Mouse (Mus musculus): ENCODE measurements around the gene Calm3. TPM values are rescaled to one million over a fixed set of nuclear protein-coding genes. Genes with fewer than 3 reads are reported as not detected.
"Not testable (repeated sequence)": the region's sequence is repeated elsewhere in the genome, so short reads cannot be mapped to it uniquely, and the experiment has no call there.

The Calm3 gene
- 510 and 527 TPM in 2 replicates for polyA plus RNA-seq (2014; fragmentation: Nextera tagmentation; extraction: Ambion mirVana)

DNA sequence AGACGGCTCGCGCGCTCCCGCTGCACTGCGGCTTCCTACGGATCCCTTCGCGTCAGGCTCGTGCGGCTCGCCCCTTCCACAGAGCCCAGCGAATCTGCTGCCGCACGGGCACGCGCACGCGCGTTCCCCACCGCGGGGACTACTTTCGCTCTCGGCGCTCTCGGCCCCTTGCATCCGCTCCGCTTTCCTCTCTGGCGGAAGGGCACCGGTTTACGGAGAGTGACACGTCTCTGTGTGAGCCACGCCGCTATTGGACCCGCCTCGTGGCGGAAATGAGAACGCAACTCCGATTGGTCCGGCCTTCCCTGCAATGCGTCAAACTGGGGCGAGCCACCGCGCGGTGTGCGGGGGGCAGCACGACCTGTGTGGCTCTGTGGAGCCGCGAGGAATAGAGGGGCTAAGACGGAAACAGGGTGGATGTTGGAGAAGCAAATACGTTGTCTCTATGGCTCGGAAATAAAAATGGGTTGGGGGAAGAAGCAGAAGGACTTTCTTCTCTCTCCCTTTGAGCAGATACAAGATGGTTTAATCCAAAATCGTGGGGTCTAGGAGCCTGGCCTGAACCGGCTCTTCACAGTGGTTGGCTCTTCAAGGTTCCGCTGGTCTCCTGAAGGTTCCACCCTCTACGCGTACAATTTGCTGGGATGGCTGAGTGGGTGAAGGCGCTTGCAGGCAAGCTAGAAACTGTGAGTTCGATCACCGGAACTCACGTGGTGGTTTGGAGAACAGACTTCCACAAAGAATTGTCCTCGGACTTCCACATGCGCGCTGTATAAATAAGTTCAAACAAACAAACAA is at the start of gene Calm3:
Calm3 (minus strand) TSS at position 78 of the 798 bp plus-strand sequence.
- Histone ChIP-seq H3K27me3 (ENCODE audit: control insufficient read depth, insufficient read depth, low read length) (no peaks in the 10 kb centered on the region), H3K36me3 (replicated peaks; ENCODE audit: control insufficient read depth, insufficient read depth) (peaks cover 4% of the 10 kb centered on the region), H3K4me3 (replicated peaks; ENCODE audit: low read length) (peak within 1 kb of the TSS; percentile 91), H3K4me1 (replicated peaks; ENCODE audit: control insufficient read depth, insufficient read depth, low read length) (peaks cover 34% of the 10 kb centered on the region), H3K9me3 (ENCODE audit: control insufficient read depth, low read length) (no peaks in the 10 kb centered on the region), H3K4me2 (replicated peaks) (peak within 1 kb of the TSS; percentile 96), H3K27ac (peak within 1 kb of the TSS; percentile 95), H3K9ac (peak within 1 kb of the TSS; percentile 99)
- ATAC-seq (ENCODE audit: low FRiP score) (peak; percentile 92), DNase-seq (ENCODE audit: low spot score) (peak; percentile 100)
- 2% methylated on average over 58 of the region's 64 CpGs for WGBS

DNA sequence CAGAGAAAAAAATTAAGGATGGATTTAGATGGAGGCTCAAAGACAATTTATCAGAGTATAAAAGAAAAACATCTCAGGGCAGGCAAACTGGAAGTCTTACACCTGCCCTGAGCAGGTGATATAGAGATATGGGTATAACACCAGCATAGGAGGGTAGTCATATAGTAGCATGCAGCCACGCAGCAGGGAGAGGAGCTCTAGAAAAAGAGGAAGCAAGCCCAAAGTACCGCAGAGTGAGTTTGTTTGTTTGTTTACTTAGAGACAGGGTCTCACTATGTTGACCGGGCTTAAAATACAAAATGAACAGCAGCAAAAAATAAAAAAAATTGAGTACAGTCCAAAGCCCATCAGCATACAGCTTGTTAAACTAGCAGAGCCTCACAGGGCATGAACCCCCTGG is 47.2 kb upstream of the Calm3 start:
- Histone ChIP-seq H3K9ac (no peak overlapping the region), H3K27me3 (ENCODE audit: control insufficient read depth, insufficient read depth, low read length) (no peaks in the 10 kb centered on the region), H3K9me3 (ENCODE audit: control insufficient read depth, low read length) (no peaks in the 10 kb centered on the region), H3K36me3 (replicated peaks; ENCODE audit: control insufficient read depth, insufficient read depth) (no peaks in the 10 kb centered on the region), H3K4me2 (replicated peaks) (no peak overlapping the region), H3K27ac (no peak overlapping the region), H3K4me3 (replicated peaks; ENCODE audit: low read length) (no peak overlapping the region), H3K4me1 (replicated peaks; ENCODE audit: control insufficient read depth, insufficient read depth, low read length) (no peaks in the 10 kb centered on the region)
- WGBS: 91% methylated on average over 3 of the region's 3 CpGs
- ATAC-seq (ENCODE audit: low FRiP score) (no peak), DNase-seq (ENCODE audit: low spot score) (no peak)

GRCm38 (mm10) chr7:16968414-16968813 is 44.5 kb upstream of the Calm3 start:
- Histone ChIP-seq H3K9me3 (ENCODE audit: control insufficient read depth, low read length) (no peaks in the 10 kb centered on the region), H3K4me3 (replicated peaks; ENCODE audit: low read length) (no peak overlapping the region), H3K27ac (no peak overlapping the region), H3K4me2 (replicated peaks) (no peak overlapping the region), H3K9ac (no peak overlapping the region), H3K4me1 (replicated peaks; ENCODE audit: control insufficient read depth, insufficient read depth, low read length) (no peaks in the 10 kb centered on the region), H3K27me3 (ENCODE audit: control insufficient read depth, insufficient read depth, low read length) (no peaks in the 10 kb centered on the region), H3K36me3 (replicated peaks; ENCODE audit: control insufficient read depth, insufficient read depth) (0 out of 2 replicates have a peak, but pooled peaks cover 2% of the 10 kb centered on the region)
- DNase-seq (ENCODE audit: low spot score): no peak
- ATAC-seq (ENCODE audit: low FRiP score): no peak
- 89% methylated on average over 6 of the region's 6 CpGs for WGBS

DNA sequence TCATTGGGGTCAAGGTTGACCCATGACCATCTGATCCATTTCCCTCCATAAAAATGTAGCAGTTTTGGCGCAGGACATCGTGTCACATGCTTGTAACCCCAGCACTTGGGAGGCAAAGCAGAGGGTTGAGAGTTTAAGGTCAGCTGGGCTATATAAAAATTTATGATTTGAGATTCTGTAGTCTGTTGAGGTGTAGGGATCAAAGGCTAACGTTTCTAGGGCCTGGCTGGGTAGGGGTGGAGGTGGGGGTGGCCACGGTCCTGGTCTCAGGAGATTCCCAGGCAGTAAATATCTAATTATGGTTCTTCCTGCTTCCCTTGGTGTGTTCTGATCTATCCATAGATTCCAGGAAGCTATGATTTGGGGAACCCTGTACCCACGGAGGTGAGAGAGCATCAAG is 37.8 kb upstream of the Calm3 start:
- peaks cover 47% of the 10 kb centered on the region for H3K4me1 ChIP-seq (replicated peaks; ENCODE audit: control insufficient read depth, insufficient read depth, low read length)
- H3K27me3 ChIP-seq (ENCODE audit: control insufficient read depth, insufficient read depth, low read length): no peaks in the 10 kb centered on the region
- WGBS: 78% methylated on average over 5 of the region's 5 CpGs
- DNase-seq (ENCODE audit: low spot score): no peak
- no peak overlapping the region for H3K27ac ChIP-seq
- H3K9ac ChIP-seq: no peak overlapping the region
- no peaks in the 10 kb centered on the region for H3K9me3 ChIP-seq (ENCODE audit: control insufficient read depth, low read length)
- H3K4me3 ChIP-seq (replicated peaks; ENCODE audit: low read length): no peak overlapping the region
- no peak for ATAC-seq (ENCODE audit: low FRiP score)
- 0 out of 2 replicates have a peak, but pooled peaks cover 5% of the 10 kb centered on the region for H3K36me3 ChIP-seq (replicated peaks; ENCODE audit: control insufficient read depth, insufficient read depth)
- peak overlapping the region; percentile 67 for H3K4me2 ChIP-seq (replicated peaks)

DNA sequence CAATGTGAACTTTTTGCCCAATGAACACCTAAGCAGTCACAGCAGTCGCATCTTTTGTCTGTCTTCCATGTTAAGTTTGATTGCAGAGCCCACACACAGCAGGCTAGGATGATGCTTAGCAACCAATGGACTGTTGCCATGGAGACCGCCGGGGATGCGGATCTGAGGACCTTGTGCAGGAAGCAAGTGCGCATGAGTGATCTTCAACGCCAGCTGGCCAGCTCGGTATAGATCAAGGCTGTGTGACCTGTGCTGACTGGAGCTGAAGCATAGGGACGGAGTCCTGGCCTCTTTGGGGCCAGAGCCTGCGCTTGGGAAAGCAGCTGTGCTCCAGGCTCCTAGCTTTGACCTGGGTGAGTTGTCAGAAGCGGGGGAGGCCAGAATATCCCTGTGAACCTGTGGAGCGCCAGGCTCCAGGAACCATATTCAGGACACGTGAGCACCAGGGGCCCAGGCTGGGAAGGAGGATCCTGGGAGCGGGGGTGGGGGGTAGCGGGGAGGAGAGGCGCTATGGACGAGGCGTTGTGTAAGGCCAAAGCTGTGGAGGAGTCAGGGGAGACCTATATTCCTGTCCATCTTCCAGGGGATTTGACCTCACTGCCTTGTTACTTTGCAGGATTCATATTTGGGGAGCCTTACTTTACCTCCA is 35.7 kb upstream of the Calm3 start, which contains the start of gene Pnmal1:
Pnmal1 (plus strand) TSS at position 141 of the 649 bp plus-strand sequence.
- Histone ChIP-seq H3K27me3 (ENCODE audit: control insufficient read depth, insufficient read depth, low read length) (no peaks in the 10 kb centered on the region), H3K4me1 (replicated peaks; ENCODE audit: control insufficient read depth, insufficient read depth, low read length) (peaks cover 51% of the 10 kb centered on the region), H3K27ac (peak within 1 kb of the TSS; percentile 93), H3K4me2 (replicated peaks) (peak within 1 kb of the TSS; percentile 67), H3K4me3 (replicated peaks; ENCODE audit: low read length) (peak within 1 kb of the TSS; percentile 36), H3K36me3 (replicated peaks; ENCODE audit: control insufficient read depth, insufficient read depth) (0 out of 2 replicates have a peak, but pooled peaks cover 5% of the 10 kb centered on the region), H3K9me3 (ENCODE audit: control insufficient read depth, low read length) (no peaks in the 10 kb centered on the region), H3K9ac (peak within 1 kb of the TSS; percentile 59)
- ATAC-seq (ENCODE audit: low FRiP score) (peak; percentile 95), DNase-seq (ENCODE audit: low spot score) (peak; percentile 95)
- 4% methylated on average over 17 of the region's 17 CpGs for WGBS

- WGBS: 31% methylated on average over 15 of the region's 15 CpGs
- Histone ChIP-seq H3K36me3 (replicated peaks; ENCODE audit: control insufficient read depth, insufficient read depth) (no peaks in the 10 kb centered on the region), H3K27me3 (ENCODE audit: control insufficient read depth, insufficient read depth, low read length) (no peaks in the 10 kb centered on the region), H3K4me2 (replicated peaks) (peak overlapping the region; percentile 34), H3K27ac (peak overlapping the region; percentile 87), H3K9ac (peak overlapping the region; percentile 34), H3K4me1 (replicated peaks; ENCODE audit: control insufficient read depth, insufficient read depth, low read length) (peaks cover 44% of the 10 kb centered on the region), H3K9me3 (ENCODE audit: control insufficient read depth, low read length) (no peaks in the 10 kb centered on the region), H3K4me3 (replicated peaks; ENCODE audit: low read length) (no peak overlapping the region)
- DNase-seq (ENCODE audit: low spot score) (peak; percentile 79), ATAC-seq (ENCODE audit: low FRiP score) (peak; percentile 64)
These were observed 32.7 kb upstream of the Calm3 start for GRCm38 (mm10) chr7:16956410-16957265.

- no peak overlapping the region for H3K4me3 ChIP-seq (replicated peaks; ENCODE audit: low read length)
- ATAC-seq (ENCODE audit: low FRiP score) (no peak), DNase-seq (ENCODE audit: low spot score) (no peak)
- H3K36me3 ChIP-seq (replicated peaks; ENCODE audit: control insufficient read depth, insufficient read depth): no peaks in the 10 kb centered on the region
- H3K27ac ChIP-seq: 0 out of 2 replicates have a peak overlapping the region, but pooled peaks have one; percentile 87
- no peaks in the 10 kb centered on the region for H3K27me3 ChIP-seq (ENCODE audit: control insufficient read depth, insufficient read depth, low read length)
- H3K4me2 ChIP-seq (replicated peaks): no peak overlapping the region
- H3K9ac ChIP-seq: no peak overlapping the region
- no peaks in the 10 kb centered on the region for H3K9me3 ChIP-seq (ENCODE audit: control insufficient read depth, low read length)
- H3K4me1 ChIP-seq (replicated peaks; ENCODE audit: control insufficient read depth, insufficient read depth, low read length): peaks cover 35% of the 10 kb centered on the region
- 88% methylated on average over 4 of the region's 4 CpGs for WGBS
These were observed 31.8 kb upstream of the Calm3 start for GRCm38 (mm10) chr7:16955712-16956111.

- peaks cover 37% of the 10 kb centered on the region for H3K4me1 ChIP-seq (replicated peaks; ENCODE audit: control insufficient read depth, insufficient read depth, low read length)
- 71% methylated on average over 2 of the region's 2 CpGs for WGBS
- not testable (repeated sequence) for DNase-seq (ENCODE audit: low spot score); H3K9ac ChIP-seq; ATAC-seq (ENCODE audit: low FRiP score); H3K4me3 ChIP-seq (replicated peaks; ENCODE audit: low read length); H3K36me3 ChIP-seq (replicated peaks; ENCODE audit: control insufficient read depth, insufficient read depth); H3K27me3 ChIP-seq (ENCODE audit: control insufficient read depth, insufficient read depth, low read length); H3K9me3 ChIP-seq (ENCODE audit: control insufficient read depth, low read length); H3K4me2 ChIP-seq (replicated peaks); H3K27ac ChIP-seq
These were observed 29.9 kb upstream of the Calm3 start for GRCm38 (mm10) chr7:16953776-16954175.
